Mouse (Mus musculus) spleen, postnatal 36 days (tissue): ENCODE measurements around the gene Clec18a.
A peak's percentile ranks its signal among the peaks of the same experiment; 100 is the strongest.
"Not testable (repeated sequence)": the region's sequence is repeated elsewhere in the genome, so short reads cannot be mapped to it uniquely, and the experiment has no call there.

Experiments used
- DNase-seq, 2 experiments: peaks; one replicate each; pipeline ENCODE4 v3.0.0; 2022; ENCODE audit warnings: low spot score in 2 of 2, mixed read lengths in 1 of 2

Clec18a gene

GRCm38 (mm10) chr8:111056158-111056663, 36.0 kb downstream of the Clec18a start, which contains the start of gene Exosc6:
Exosc6 (plus strand) TSS chr8:111056339.
- peak; percentile 89 to 93 for DNase-seq

GRCm38 (mm10) chr8:111055661-111056060, 36.6 kb downstream of the Clec18a start:
- no peak for DNase-seq

- DNase-seq = no peak
Observed at GRCm38 (mm10) chr8:111055031-111055634, 37.1 kb downstream of the Clec18a start.

DNA sequence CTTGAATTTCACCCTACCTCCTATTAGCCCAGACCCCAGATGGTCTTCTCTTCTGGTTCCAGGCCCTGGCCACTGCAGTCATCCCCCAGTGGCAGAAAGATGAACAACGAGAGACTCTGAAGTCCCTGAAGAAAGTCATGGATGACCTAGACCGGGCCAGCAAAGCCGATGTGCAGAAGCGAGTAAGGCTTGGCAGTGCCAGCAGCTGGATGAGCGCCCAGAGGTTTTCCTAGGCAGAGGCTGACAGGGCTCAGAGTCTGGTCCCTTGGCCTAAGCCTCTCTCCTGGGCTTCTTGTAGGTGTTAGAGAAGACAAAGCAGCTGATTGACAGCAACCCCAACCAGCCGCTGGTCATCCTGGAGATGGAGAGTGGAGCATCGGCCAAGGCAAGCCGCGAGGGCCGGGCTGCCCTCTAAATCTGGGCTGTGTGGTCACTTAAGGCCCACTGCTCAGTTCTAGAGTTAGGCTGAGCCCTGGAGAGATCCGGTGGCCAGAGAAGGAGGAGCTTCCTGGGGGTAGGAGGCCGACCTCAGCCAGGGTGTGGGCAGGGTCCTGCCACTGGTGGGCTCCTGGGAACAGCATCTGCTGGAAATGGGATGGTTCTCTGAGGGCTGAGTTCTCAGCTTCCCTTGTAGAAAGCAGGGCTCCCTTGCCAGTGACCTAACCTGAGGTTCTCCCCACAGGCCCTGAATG, 38.3 kb downstream of the Clec18a start:
- DNase-seq = no peak

GRCm38 (mm10) chr8:111049106-111049505, 43.1 kb downstream of the Clec18a start:
- no peak for DNase-seq

GRCm38 (mm10) chr8:111048694-111049093, 43.5 kb downstream of the Clec18a start:
- DNase-seq = peak in 1 of 2 experiments; percentile 30

DNA sequence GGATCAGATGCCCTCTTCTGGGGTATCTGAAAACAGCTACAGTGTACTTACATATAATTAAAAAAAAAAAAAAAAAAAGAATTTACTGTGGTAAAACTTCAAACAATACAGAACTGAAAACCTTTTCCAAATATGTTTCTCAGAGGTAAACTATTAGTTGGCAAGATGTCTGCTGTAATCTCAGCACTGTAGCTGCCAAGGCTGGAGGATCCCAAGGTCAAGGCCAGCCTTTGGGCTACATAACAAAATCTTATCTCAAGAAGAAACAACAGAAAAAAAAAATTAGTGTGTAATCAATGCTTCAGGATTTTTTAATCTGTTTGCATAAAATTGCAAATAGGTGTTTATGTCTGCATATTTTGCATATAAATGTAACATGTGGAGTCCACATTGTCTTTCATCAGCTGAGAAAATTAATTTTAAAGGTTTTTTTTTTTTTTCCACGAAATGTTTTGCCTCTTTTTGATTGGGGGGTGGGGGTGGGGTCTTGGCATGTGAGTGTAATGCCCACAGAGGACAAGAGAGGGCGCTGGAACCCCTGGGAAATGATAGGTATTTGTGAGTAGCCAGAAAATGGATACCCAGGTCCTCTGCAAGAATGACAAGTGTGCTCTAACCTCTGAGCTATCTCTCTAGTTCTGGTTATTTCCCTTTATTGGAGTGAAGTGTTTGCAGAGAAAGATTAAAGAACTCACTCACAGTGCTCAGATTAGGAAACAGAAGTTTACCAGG, 48.1 kb downstream of the Clec18a start:
- no peak for DNase-seq

GRCm38 (mm10) chr8:111042546-111042945, 49.7 kb downstream of the Clec18a start:
- DNase-seq = no peak

DNA sequence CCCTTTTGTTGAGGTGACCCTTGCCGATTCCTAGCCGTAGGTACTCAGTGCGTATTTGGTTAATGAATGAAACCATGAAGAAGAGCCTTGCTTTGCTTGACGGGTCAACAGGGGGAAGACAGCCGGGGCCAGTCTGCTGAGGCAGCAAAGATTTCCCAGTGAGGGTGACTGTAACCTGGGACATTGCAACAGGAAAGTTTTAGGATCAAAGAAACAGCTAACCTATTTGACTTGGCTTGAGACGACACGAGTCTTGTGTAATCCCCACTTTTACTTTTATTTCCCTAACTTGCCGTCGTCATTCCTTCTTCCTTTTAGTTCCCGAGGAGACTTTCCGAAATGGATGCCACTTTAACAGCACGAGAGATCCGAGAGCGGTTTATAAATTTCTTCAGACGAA, 55.6 kb downstream of the Clec18a start:
- no peak for DNase-seq

DNA sequence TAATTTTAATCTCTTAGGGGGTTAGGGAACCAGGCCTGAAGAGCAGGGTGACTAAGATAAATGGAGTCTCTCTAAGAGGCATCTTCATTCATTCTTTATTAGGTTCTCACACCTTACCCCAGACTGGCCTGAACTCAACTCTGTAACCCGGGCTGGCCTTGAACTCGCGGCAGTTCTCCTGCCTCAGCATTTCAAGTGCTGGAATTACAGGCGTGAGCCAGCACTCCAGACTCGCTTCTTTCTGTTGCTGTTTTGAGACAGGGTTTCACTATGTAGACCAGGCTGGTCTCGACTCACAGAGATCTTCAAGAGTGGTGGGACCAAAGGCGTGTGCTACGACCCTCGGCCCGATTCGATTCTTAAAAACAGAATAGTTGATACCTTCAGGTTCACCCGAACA, 58.0 kb downstream of the Clec18a start:
- DNase-seq = no peak

DNA sequence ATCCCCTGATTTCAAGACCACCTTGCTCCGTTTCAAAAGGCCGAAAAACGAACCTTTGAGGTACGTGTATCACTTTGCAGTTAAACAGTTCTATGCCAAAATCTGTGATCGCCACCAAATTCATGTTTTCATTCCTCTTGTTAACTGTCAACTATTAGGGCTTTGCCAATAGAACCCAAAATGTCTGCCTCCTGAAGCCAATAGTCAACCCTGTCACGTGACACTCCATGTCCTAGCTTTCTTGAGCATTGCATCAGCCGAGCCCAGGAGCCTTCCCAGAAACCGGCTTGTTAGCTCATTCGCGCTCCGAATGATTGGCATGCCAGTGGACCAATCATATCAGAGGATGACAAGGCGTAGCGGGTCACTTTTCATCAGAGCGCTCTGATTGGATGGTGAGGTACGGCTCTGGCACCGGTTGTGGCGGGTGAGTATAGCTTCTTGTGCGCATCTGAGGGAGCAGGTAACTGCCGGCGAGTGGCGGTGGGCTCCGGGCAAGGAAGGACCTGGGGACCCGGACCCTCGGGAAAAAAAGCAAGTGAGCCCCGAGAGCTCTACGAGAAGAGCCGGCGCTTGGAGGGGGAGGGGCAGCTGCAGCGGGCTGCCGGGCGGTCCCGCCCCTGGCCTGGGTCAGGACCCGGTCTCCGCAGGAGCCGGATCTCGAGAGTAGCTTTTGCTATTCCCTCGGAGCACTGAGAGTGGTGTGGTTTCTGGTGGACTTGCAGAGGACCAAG, 58.6 kb downstream of the Clec18a start:
- peak; percentile 97 to 99 for DNase-seq

DNA sequence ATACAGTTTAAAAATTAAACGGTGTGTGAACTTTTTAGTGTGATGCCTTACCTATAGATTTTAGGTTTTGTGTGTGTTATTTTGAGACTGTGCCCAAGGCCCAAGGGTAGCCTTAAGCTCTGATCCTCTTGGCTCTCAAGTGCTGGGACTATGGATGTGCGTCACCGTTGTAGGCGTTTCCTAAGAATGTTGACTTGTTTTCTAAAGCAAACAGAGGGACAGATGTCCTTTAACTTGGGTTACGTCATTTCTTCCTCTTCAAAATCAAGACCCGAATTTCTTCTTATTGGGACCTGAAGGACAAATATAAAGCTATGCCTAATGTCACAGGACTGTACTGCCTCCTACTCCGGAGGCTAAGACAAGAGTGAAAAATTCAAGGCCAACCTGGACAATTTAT, 59.3 kb downstream of the Clec18a start, which contains the start of gene Aars:
Aars (plus strand) TSS at position 229 of the 400 bp plus-strand sequence.
- no peak for DNase-seq

DNA sequence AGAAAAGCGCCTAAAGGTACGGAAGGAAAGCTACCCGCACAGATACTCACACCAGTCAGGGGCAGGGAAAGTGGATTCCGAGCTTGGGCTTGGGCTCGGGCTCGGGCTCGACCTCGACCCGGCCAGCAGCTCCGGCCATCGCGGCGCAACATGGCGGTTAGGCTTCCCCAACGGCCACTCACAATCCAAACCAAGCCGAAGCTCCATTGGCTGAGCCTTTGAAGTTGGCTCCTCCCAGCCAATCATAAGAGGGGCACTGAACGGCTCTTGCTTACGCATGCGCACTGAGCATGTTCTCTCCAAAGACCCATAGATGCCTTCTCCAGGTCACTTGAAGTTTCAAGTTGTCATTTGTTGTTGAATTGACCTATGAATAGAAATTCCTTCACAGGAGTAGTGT, 60.7 kb downstream of the Clec18a start, which contains the start of gene Ddx19b:
Ddx19b (minus strand) TSS at position 180 of the 400 bp plus-strand sequence.
- DNase-seq = no peak

DNA sequence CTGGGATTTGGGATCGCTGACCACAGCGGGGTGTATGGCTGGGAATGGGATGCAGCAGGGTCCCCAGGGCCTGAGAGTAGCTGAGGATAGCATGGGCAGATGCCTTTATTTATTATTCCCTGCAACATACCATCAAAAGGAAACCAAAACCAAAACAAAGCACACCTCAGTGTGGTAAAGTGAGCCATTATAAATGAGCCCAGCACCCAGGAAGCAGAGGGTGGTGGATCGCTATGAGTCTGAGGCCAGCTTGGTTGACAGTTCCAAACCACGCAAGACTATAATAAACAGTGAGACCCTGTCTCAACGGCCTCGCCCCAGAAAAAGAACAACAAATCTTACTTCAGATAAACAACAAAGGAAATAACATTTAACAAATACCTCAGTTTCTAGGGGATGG, 62.2 kb downstream of the Clec18a start:
- DNase-seq = no peak

GRCm38 (mm10) chr8:111029589-111029988, 62.6 kb downstream of the Clec18a start:
- DNase-seq = peak in 1 of 2 experiments; percentile 44

GRCm38 (mm10) chr8:111027391-111027937, 64.8 kb downstream of the Clec18a start:
- DNase-seq = peak; percentile 87

GRCm38 (mm10) chr8:111026609-111027008, 65.6 kb downstream of the Clec18a start:
- not testable (repeated sequence) for DNase-seq

DNA sequence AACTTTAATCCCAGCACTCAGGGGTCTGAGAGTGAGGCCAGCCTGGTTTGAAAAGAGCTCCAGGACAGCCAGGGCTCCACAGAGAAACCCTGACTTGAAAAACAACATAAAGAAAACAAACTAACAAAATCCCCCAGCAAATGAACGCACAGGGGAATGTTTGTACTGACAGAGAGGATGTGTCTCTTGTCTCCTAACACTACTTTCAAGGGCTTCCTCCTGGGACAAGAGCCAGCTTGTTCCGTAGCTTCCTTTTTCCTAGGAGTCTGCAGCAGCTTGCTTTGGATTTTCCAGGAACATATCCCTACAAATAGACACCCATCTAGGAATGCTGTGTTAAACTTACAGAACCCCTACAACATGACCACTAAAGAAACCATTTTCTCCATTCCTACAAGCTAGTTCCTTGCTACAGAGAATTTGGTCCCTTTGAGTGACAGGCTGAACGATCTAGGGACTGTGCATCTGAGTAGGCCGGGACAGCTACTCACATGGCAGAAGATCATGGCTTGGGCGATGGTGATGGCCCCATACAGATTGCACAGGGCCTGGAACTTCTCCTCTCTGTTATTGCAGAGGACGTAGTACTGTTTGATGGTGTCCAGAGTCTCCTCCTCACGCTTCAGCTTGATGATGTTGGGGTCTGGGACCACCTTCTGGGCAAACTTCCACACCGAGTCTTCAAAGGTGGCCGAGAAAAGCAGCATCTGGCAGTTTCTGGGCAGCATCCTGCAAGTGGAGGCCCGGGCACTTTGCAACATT, 81.8 kb downstream of the Clec18a start:
- DNase-seq = not testable (repeated sequence)
